Mouse (Mus musculus): Measurements from ENCODE around the gene Pstpip1. TPM values are rescaled to one million over a fixed set of nuclear protein-coding genes. Genes with fewer than 3 reads are reported as not detected.

The Pstpip1 gene
- polyA plus RNA-seq, 1 experiment from 2014 or later, result 3.2 TPM

GRCm38 (mm10) chr9:56107527-56107926 is 17.8 kb downstream of the Pstpip1 start:
- Histone ChIP-seq H3K9ac (no peak overlapping the region), H3K36me3 (no peaks in the 10 kb centered on the region), H3K27me3 (replicated peaks) (no peaks in the 10 kb centered on the region), H3K4me2 (no peak overlapping the region), H3K4me3 (no peak overlapping the region), H3K4me1 (peaks cover 15% of the 10 kb centered on the region; the same call in 1 of the 2 replicates), H3K9me3 (replicated peaks) (no peaks in the 10 kb centered on the region), H3K27ac (no peak overlapping the region)
- WGBS (ENCODE audit: insufficient replicate concordance), result 41% methylated on average over 6 of the region's 6 CpGs
- ATAC-seq, result no peak

GRCm38 (mm10) chr9:56108174-56108573 is 18.4 kb downstream of the Pstpip1 start:
- peaks cover 15% of the 10 kb centered on the region; the same call in 1 of the 2 replicates for H3K4me1 ChIP-seq
- 27% methylated on average over 5 of the region's 5 CpGs for WGBS (ENCODE audit: insufficient replicate concordance)
- H3K4me2 ChIP-seq, result no peak overlapping the region
- H3K27me3 ChIP-seq (replicated peaks), result no peaks in the 10 kb centered on the region
- H3K27ac ChIP-seq, result no peak overlapping the region
- H3K9me3 ChIP-seq (replicated peaks), result no peaks in the 10 kb centered on the region
- no peak overlapping the region for H3K4me3 ChIP-seq
- no peak for ATAC-seq
- H3K36me3 ChIP-seq, result no peaks in the 10 kb centered on the region
- H3K9ac ChIP-seq, result no peak overlapping the region

GRCm38 (mm10) chr9:56118091-56118490 is 28.3 kb downstream of the Pstpip1 start:
- H3K4me3 ChIP-seq, result no peak overlapping the region
- H3K27me3 ChIP-seq (replicated peaks), result no peaks in the 10 kb centered on the region
- 61% methylated on average over 5 of the region's 5 CpGs for WGBS (ENCODE audit: insufficient replicate concordance)
- H3K27ac ChIP-seq, result no peak overlapping the region
- no peak overlapping the region for H3K4me2 ChIP-seq
- ATAC-seq, result no peak
- no peak overlapping the region for H3K9ac ChIP-seq
- no peaks in the 10 kb centered on the region; the same call in 1 of the 2 replicates for H3K4me1 ChIP-seq
- H3K9me3 ChIP-seq (replicated peaks), result no peaks in the 10 kb centered on the region
- H3K36me3 ChIP-seq, result peaks cover 7% of the 10 kb centered on the region; the same call in 1 of the 2 replicates

- H3K36me3 ChIP-seq, result peaks cover 7% of the 10 kb centered on the region; the same call in 1 of the 2 replicates
- no peaks in the 10 kb centered on the region; the same call in 1 of the 2 replicates for H3K4me1 ChIP-seq
- 0 out of 2 replicates have a peak, but pooled peaks cover under 1% of the 10 kb centered on the region for H3K27me3 ChIP-seq (replicated peaks)
- peak overlapping the region; percentile 31 for H3K4me3 ChIP-seq
- no peaks in the 10 kb centered on the region for H3K9me3 ChIP-seq (replicated peaks)
- WGBS (ENCODE audit: insufficient replicate concordance), result 18% methylated on average over 14 of the region's 14 CpGs
- ATAC-seq, result no peak
- peak overlapping the region; percentile 61 for H3K4me2 ChIP-seq
- no peak overlapping the region for H3K9ac ChIP-seq
- no peak overlapping the region for H3K27ac ChIP-seq
These were observed 28.8 kb downstream of the Pstpip1 start for GRCm38 (mm10) chr9:56118582-56118981.

- Histone ChIP-seq H3K4me3 (no peak overlapping the region), H3K4me2 (no peak overlapping the region), H3K9ac (no peak overlapping the region), H3K36me3 (peaks cover 7% of the 10 kb centered on the region; the same call in 1 of the 2 replicates), H3K27me3 (replicated peaks) (0 out of 2 replicates have a peak, but pooled peaks cover 7% of the 10 kb centered on the region), H3K27ac (no peak overlapping the region), H3K4me1 (no peaks in the 10 kb centered on the region; the same call in 1 of the 2 replicates), H3K9me3 (replicated peaks) (no peaks in the 10 kb centered on the region)
- ATAC-seq, result no peak
- 66% methylated on average over 2 of the region's 2 CpGs for WGBS (ENCODE audit: insufficient replicate concordance)
These were observed 29.9 kb downstream of the Pstpip1 start for GRCm38 (mm10) chr9:56119651-56120050.

- Histone ChIP-seq H3K27ac (no peak overlapping the region), H3K9me3 (replicated peaks) (no peaks in the 10 kb centered on the region), H3K4me2 (no peak overlapping the region), H3K4me1 (no peaks in the 10 kb centered on the region; the same call in 1 of the 2 replicates), H3K36me3 (peaks cover 2% of the 10 kb centered on the region; the same call in 1 of the 2 replicates), H3K27me3 (replicated peaks) (0 out of 2 replicates have a peak, but pooled peaks cover 7% of the 10 kb centered on the region), H3K9ac (no peak overlapping the region), H3K4me3 (no peak overlapping the region)
- no peak for ATAC-seq
- WGBS (ENCODE audit: insufficient replicate concordance), result 49% methylated on average over 7 of the region's 7 CpGs
These were observed 31.3 kb downstream of the Pstpip1 start for GRCm38 (mm10) chr9:56121097-56121496.

GRCm38 (mm10) chr9:56122973-56123372 is 33.2 kb downstream of the Pstpip1 start:
- ATAC-seq, result no peak
- Histone ChIP-seq H3K4me1 (peaks cover 9% of the 10 kb centered on the region; the same call in 1 of the 2 replicates), H3K9me3 (replicated peaks) (no peaks in the 10 kb centered on the region), H3K27ac (no peak overlapping the region), H3K4me3 (no peak overlapping the region), H3K9ac (no peak overlapping the region), H3K36me3 (no peaks in the 10 kb centered on the region), H3K4me2 (no peak overlapping the region), H3K27me3 (replicated peaks) (0 out of 2 replicates have a peak, but pooled peaks cover 7% of the 10 kb centered on the region)
- 64% methylated on average over 8 of the region's 8 CpGs for WGBS (ENCODE audit: insufficient replicate concordance)

GRCm38 (mm10) chr9:56123613-56124012 is 33.9 kb downstream of the Pstpip1 start:
- no peaks in the 10 kb centered on the region for H3K9me3 ChIP-seq (replicated peaks)
- no peak overlapping the region for H3K4me2 ChIP-seq
- 0 out of 2 replicates have a peak, but pooled peaks cover 4% of the 10 kb centered on the region for H3K36me3 ChIP-seq
- H3K9ac ChIP-seq, result no peak overlapping the region
- no peak overlapping the region for H3K27ac ChIP-seq
- H3K27me3 ChIP-seq (replicated peaks), result 0 out of 2 replicates have a peak, but pooled peaks cover 7% of the 10 kb centered on the region
- ATAC-seq, result no peak
- no peak overlapping the region for H3K4me3 ChIP-seq
- peaks cover 14% of the 10 kb centered on the region; the same call in 1 of the 2 replicates for H3K4me1 ChIP-seq
- 81% methylated on average over 7 of the region's 7 CpGs for WGBS (ENCODE audit: insufficient replicate concordance)

GRCm38 (mm10) chr9:56124561-56124960 is 34.8 kb downstream of the Pstpip1 start:
- Histone ChIP-seq H3K9me3 (replicated peaks) (no peaks in the 10 kb centered on the region), H3K27me3 (replicated peaks) (0 out of 2 replicates have a peak, but pooled peaks cover 7% of the 10 kb centered on the region), H3K9ac (no peak overlapping the region), H3K4me3 (no peak overlapping the region), H3K27ac (no peak overlapping the region), H3K4me2 (no peak overlapping the region), H3K4me1 (peaks cover 14% of the 10 kb centered on the region; the same call in 1 of the 2 replicates), H3K36me3 (0 out of 2 replicates have a peak, but pooled peaks cover 4% of the 10 kb centered on the region)
- no peak for ATAC-seq
- 59% methylated on average over 11 of the region's 11 CpGs for WGBS (ENCODE audit: insufficient replicate concordance)

GRCm38 (mm10) chr9:56126453-56127173 is 36.9 kb downstream of the Pstpip1 start:
- H3K4me2 ChIP-seq, result no peak overlapping the region
- 56% methylated on average over 16 of the region's 16 CpGs for WGBS (ENCODE audit: insufficient replicate concordance)
- ATAC-seq, result no peak

GRCm38 (mm10) chr9:56128331-56128730 is 38.6 kb downstream of the Pstpip1 start:
- Histone ChIP-seq H3K9ac (no peak overlapping the region), H3K4me1 (peaks cover 14% of the 10 kb centered on the region; the same call in 1 of the 2 replicates), H3K4me2 (no peak overlapping the region), H3K27me3 (replicated peaks) (0 out of 2 replicates have a peak, but pooled peaks cover 7% of the 10 kb centered on the region), H3K9me3 (replicated peaks) (no peaks in the 10 kb centered on the region), H3K4me3 (no peak overlapping the region), H3K36me3 (peaks cover 15% of the 10 kb centered on the region; the same call in 1 of the 2 replicates), H3K27ac (no peak overlapping the region)
- WGBS (ENCODE audit: insufficient replicate concordance), result 76% methylated on average over 9 of the region's 9 CpGs
- no peak for ATAC-seq

More at GRCm38 (mm10) chr9:56126453-56127173, 36.9 kb downstream of the Pstpip1 start:
- 0 out of 2 replicates have a peak, but pooled peaks cover 7% of the 10 kb centered on the region for H3K36me3 ChIP-seq
- H3K9ac ChIP-seq, result no peak overlapping the region
- no peaks in the 10 kb centered on the region for H3K9me3 ChIP-seq (replicated peaks)
- H3K27me3 ChIP-seq (replicated peaks), result 0 out of 2 replicates have a peak, but pooled peaks cover 7% of the 10 kb centered on the region
- peaks cover 14% of the 10 kb centered on the region; the same call in 1 of the 2 replicates for H3K4me1 ChIP-seq
- H3K4me3 ChIP-seq, result no peak overlapping the region
- no peak overlapping the region for H3K27ac ChIP-seq

- Histone ChIP-seq H3K4me2 (no peak overlapping the region), H3K4me1 (peaks cover 14% of the 10 kb centered on the region; the same call in 1 of the 2 replicates), H3K27me3 (replicated peaks) (no peaks in the 10 kb centered on the region), H3K4me3 (no peak overlapping the region), H3K27ac (no peak overlapping the region), H3K9ac (no peak overlapping the region), H3K36me3 (peaks cover 30% of the 10 kb centered on the region), H3K9me3 (replicated peaks) (no peaks in the 10 kb centered on the region)
- ATAC-seq, result no peak
- whole genome bisulfite sequencing (ENCODE audit: insufficient replicate concordance), result 85% methylated on average over 3 of the region's 3 CpGs
These were observed 40.2 kb downstream of the Pstpip1 start for GRCm38 (mm10) chr9:56129951-56130350.

All from liver, embryonic 12.5 days (tissue).